Mouse (Mus musculus): ENCODE results near the gene Hist2h3b.
"Not testable (repeated sequence)": the region's sequence is repeated elsewhere in the genome, so short reads cannot be mapped to it uniquely, and the experiment has no call there.

Gene Hist2h3b

DNA sequence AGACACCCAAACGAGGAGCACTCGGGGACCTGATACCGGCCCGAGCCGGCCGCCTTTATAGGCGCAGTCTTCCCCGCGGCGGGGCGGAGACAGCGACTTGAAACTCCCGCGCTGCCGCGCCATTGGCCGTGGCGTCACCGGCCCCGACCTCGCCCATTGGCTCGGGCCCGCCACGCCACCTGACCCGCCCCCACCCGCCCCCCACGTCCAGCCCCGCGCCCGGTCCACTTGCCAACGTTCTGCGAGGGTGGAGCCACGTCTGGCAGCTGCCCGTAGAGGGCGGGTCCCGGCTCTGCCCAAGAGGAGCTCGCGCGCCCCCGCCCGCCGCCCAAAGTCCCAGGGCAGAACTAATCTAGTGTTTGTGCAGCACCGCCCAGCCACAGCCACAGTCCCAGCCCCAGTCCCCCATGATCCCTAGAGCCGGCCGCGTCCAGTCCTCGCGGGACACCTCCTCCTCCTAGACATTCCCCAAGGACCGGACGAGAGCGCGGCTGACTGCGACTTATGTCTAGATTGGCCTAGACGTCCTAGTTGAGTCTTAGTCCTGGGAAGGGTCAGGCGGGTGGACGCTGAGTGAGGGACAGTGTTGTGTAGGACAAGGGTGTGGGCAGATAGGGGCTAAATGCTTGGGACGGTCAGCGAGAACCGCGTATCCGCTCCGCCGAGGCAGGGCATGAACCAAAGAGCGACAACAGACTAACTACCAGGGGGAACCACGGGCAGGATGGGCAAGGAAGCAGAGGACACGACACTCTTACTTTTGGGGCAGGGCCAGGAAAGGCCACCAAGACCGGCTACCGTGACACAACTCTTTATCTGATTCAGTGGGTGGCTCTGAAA is 29.3 kb upstream of the Hist2h3b start, which contains the start of gene Hist2h3c2:
Gene Hist2h3c2 (minus strand): TSS at position 174 of the 840 bp plus-strand sequence.
- not testable (repeated sequence) for DNase-seq (ENCODE audit: low read depth in 1 of 2, low spot score in 2 of 2)

DNA sequence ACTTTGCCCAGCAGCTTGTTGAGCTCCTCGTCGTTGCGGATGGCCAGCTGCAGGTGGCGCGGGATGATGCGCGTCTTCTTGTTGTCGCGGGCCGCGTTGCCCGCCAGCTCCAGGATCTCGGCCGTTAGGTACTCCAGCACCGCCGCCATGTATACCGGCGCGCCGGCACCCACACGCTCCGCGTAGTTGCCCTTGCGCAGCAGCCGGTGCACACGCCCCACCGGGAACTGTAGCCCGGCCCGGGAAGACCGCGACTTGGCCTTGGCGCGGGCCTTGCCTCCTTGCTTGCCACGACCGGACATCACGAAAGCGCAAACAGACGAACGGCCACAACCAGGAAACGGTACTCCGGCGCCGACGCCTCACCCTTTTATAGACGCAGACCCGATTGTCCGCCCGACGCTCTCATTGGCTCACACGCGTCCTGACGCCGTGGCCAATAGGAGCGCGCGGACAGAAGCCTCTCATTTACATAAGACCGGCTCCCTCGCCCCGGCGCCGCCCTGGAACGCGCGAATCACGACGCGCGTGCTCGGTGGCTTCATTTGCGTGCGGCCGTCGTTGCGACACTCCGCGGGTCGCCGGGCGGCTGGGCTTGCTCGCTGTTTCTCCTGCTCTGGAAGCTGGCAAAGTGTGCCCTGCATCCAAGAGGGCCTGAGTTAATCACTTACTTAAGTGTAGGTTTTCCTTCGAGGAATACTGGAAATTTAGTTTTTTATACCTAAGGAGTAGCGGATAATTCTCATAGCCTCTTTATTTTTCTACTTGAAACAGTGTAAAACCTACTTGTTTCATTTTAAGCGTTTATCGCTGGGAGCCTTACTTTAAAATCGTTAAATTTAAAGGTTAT is 28.3 kb upstream of the Hist2h3b start, which contains the start of gene Hist2h2aa2:
Gene Hist2h2aa2 (minus strand): TSS at position 328 of the 850 bp plus-strand sequence.
- peak; percentile 94 to 96 for DNase-seq (ENCODE audit: low read depth in 1 of 2, low spot score in 2 of 2)

DNA sequence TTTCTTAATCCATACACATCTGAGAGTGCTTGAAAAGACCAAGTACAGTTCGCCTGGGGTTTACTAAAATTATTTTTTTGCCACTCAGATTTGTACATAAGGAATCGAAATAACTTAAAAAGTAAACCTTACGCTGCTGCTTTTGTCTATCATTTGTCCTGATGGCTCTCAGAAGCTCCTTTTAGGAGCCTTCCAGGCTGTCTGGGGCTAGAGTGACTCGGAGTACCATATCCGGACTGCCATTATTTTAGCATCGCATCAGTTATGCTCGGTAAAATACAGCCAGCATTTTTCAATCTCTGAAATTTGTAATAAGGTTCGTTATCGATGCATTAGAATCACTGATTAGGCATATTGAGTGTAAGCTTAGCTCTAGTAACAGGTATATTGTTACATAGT is 27.7 kb upstream of the Hist2h3b start:
- no peak for DNase-seq (ENCODE audit: low read depth in 1 of 2, low spot score in 2 of 2)

DNA sequence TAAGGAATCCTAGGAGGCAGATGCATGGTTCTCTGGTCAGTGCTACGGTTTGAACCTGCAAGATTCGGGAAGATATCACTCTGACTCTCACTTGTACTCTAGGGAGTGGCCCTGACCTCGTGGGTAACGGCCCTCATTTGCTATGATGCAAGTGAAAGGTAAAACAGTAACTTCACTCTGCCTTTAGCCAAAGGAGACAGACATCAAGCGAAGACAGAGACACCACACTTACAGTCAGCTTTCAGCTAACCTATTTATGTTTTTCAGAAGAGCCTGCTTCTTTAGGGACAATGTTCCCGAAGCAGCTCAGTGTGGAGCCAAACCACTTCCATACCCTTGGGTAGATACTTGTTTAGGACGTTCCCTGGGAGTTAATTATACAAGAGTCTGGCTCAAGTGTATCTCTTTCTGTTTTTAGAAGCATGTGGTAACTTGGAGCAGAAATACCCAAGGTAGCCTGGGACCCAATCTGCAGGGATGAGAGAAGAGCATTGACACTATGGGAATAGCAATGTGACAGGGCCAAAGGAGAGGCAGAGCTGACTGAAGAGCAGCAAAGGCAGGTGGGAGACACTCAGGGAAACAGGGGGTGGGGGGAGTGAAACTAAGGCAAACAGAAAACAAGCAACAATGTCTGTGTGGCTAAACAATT is 24.4 kb upstream of the Hist2h3b start:
- DNase-seq (ENCODE audit: low read depth in 1 of 2, low spot score in 2 of 2), result no peak

DNA sequence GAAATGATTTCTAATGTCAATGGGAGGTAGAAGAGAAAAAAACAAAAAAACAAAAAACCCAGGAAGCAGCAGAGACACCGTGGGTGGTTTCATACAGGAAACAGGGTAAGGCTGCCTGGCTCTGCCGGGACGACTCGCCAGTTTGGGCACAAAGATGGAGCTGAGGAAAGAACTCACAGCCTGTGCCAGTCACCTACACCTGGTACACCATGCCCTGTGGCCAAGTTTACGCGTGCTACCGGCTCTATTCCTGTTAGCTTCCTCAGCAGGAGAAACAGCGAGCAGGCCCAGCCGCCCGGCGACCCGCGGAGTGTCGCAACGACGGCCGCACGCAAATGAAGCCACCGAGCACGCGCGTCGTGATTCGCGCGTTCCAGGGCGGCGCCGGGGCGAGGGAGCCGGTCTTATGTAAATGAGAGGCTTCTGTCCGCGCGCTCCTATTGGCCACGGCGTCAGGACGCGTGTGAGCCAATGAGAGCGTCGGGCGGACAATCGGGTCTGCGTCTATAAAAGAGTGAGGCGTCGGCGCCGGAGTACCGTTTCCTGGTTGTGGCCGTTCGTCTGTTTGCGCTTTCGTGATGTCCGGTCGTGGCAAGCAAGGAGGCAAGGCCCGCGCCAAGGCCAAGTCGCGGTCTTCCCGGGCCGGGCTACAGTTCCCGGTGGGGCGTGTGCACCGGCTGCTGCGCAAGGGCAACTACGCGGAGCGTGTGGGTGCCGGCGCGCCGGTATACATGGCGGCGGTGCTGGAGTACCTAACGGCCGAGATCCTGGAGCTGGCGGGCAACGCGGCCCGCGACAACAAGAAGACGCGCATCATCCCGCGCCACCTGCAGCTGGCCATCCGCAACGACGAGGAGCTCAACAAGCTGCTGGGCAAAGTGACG is 23.2 kb upstream of the Hist2h3b start, which contains the start of gene Hist2h2aa1:
Gene Hist2h2aa1 (plus strand): TSS at position 495 of the 884 bp plus-strand sequence.
- peak; percentile 75 to 87 for DNase-seq (ENCODE audit: low read depth in 1 of 2, low spot score in 2 of 2)

DNA sequence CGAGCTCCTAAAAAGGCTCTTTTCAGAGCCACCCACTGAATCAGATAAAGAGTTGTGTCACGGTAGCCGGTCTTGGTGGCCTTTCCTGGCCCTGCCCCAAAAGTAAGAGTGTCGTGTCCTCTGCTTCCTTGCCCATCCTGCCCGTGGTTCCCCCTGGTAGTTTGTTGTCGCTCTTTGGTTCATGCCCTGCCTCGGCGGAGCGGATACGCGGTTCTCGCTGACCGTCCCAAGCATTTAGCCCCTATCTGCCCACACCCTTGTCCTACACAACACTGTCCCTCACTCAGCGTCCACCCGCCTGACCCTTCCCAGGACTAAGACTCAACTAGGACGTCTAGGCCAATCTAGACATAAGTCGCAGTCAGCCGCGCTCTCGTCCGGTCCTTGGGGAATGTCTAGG is 22.4 kb upstream of the Hist2h3b start:
- not testable (repeated sequence) for DNase-seq (ENCODE audit: low read depth in 1 of 2, low spot score in 2 of 2)

DNA sequence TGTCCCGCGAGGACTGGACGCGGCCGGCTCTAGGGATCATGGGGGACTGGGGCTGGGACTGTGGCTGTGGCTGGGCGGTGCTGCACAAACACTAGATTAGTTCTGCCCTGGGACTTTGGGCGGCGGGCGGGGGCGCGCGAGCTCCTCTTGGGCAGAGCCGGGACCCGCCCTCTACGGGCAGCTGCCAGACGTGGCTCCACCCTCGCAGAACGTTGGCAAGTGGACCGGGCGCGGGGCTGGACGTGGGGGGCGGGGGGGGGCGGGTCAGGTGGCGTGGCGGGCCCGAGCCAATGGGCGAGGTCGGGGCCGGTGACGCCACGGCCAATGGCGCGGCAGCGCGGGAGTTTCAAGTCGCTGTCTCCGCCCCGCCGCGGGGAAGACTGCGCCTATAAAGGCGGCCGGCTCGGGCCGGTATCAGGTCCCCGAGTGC is 22.0 kb upstream of the Hist2h3b start, which contains the start of gene Hist2h3c1:
Gene Hist2h3c1 (plus strand): TSS at position 259 of the 430 bp plus-strand sequence.
- DNase-seq (ENCODE audit: low read depth in 1 of 2, low spot score in 2 of 2), result not testable (repeated sequence)

DNA sequence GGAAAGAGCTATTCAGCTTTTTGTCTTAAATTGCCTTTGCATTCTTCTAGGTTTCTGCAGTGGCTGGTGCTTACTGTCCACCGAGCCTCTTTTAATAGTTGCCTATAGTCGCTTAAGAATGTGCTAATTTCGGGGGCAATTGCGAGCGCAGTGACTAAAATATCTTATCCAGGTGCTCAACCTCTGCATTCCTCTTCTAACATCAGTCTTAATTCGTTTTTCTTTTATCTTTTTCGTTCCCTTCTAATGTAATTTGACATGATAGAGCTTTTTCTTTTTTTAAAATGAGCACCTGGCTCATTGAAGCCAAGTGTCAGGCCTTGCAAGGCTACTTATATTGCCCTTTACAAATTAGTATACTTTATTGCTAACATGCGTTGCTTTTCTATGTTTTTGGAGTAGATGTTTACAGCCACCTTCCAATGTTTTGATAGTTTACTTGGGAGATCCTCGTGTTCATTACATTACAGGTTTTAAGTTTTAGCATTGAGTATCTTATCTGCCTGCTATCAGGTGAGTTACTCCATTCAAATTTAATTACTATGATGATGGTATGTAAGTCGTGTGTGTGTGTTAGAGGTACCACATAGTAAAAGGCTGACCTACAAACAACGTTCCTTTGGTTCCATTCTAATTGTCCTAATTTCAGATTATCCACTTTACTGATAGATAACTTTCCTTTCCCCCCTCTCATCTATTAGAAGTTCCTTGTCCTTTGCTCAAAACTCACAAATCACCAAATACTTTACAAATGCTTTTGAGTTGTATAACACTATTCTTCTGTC is 20.9 kb upstream of the Hist2h3b start:
- no peak for DNase-seq (ENCODE audit: low read depth in 1 of 2, low spot score in 2 of 2)

DNA sequence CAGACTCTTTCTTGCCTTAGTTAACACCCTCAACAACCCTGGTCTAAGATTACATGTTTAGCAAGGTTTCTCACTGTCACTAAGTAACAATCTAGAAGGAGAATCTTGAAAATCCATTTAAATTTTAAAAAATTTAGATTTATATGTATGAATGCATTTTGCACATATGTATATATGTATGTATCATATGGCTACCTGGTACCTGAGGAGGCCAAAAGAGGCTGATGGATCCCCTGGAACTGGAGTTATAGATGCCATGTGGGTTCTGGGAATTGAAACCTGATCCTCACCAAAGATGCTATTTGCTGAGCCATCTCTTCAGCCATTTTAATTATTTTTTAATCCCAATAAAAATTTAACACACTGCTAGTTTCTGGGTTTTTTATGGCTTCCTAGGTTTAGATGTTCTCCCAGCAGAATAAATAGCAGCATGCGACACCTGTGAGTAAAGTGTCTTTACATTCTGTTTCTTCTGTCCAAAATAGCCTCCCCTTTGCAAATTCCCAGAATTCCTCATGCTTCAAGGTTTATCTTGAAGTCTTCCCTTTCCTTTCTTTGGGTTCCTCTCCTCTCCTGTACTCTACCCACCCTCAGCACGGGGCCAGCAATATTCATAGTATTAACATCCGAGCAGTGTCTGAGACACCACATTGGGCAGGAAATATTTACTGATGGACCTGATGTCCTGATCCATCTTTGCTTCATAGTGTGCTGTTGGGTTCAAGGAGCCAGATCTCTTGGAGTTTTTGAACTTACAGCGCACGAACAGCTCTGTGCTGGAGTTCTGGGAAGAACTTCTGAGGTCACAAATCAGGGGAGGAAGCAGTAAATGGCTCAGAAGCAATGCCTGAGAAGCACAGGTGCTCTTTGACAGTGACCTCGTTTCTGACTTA is 20.1 kb upstream of the Hist2h3b start:
- DNase-seq (ENCODE audit: low read depth in 1 of 2, low spot score in 2 of 2), result no peak

DNA sequence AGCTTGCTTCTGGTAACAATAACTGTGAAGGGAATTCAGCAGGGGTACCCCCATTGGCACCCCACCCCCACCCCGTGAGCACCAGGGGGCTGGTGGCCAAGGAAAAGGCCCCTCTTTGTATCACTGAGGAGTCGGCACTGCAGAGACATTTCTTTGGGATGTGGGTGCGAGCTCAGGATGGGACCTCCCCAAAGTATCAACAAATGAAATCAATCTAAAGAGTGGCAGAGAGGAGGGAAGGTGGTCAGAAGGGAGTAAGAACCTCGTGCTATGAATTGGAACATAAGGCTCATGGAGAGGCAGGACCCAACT is 19.5 kb upstream of the Hist2h3b start:
- no peak for DNase-seq (ENCODE audit: low read depth in 1 of 2, low spot score in 2 of 2)

DNA sequence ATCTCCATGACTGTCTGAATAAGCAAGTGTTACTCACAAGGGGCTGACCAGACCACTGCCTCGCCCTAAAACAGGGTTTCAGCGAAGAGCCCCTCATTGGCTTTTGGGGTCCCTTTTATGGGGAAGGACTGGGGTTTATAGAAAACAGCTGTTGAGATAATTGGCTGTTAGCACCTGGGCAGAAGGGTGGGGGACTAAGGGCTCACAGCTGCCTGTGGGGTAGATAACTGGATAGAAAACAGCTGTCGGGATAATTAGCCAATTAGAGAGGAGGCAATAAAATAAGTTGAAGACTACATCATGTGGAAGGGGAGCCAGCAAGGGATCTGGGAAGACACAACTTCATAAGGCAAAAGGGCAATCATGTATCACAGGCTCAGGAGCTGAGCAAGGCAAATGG is 17.6 kb upstream of the Hist2h3b start:
- DNase-seq (ENCODE audit: low read depth in 1 of 2, low spot score in 2 of 2), result no peak

DNA sequence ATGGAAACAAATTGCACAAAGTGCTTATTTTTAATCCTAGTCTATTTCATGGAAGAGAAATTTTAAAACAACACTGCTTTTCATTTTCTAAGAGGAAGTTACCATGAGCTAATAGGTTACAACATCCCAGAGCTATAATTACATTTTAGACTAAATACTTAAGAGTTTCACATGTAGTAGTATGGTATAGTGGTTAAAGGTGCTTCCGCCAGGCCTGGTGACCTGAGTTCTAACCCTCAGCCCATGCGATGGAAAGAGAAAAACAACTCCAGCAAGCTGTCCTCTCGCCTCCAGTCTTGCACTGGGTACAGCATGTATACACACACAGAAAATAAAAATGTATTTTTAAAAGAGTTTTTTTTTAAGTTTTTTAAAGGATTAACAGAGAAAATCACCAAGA is 16.7 kb upstream of the Hist2h3b start:
- DNase-seq (ENCODE audit: low read depth in 1 of 2, low spot score in 2 of 2), result no peak

DNA sequence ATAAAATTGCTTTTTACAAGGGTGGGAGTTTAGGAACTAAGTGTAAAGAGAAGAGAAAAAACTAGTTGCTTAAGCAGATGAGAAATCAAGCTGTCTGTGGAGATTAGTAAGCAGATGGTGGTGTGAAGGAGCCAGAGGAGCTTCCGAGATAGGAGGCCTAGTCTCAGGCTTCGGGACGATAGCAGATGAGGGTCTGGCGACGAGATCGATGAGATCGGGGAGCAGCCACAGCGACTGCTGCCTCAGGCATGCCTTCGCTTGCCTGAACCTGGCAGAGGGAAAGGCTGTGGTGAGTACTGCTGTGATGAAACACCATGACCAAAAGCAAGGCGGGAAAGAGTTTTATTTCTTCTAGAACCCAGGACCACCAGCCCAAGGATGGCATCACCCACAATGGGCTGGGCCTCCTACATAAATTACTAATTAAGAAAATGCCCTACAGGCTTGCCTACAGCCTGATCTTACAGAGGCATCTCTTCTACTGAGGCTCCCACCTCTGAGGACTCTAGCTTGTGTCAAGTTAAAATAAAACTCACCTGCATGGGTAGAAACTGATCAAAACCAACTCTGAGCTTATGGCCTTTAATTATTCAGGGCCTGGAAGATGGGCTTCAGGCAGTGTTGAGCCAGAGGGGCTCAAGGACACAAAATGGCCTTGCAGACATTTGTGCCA is 13.6 kb upstream of the Hist2h3b start:
- no peak for DNase-seq (ENCODE audit: low read depth in 1 of 2, low spot score in 2 of 2)

DNA sequence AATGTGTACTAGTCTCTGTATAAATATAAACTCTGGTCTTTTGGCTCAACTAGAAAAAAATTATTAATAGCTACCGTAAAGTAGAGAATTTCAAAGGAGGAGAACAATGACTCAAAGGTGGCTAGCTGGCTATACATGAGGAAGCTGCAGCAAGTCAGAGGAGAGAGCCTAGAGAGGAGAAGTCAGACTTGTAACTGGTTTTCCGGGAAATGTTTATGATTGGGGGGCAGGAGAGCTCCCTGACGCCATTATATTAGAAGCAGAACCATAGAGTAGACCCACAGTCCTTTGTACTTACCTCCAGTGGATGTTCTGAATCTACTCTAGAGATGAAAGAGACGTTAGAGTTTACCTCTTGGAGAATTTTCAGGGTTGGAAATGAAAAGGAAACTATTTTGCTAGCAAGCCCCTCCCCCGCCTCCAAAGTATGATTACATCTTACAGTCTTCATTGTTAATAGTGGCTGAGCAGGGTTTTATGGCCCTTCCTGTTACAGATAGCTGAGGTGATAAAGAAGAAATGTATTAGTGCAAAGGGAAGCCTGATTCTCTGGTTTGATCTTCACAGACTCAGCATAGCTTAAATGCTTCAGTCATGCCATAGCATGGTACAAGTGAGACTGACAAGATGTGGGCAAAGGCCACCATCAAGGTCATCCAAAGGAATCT is 12.4 kb upstream of the Hist2h3b start:
- DNase-seq (ENCODE audit: low read depth in 1 of 2, low spot score in 2 of 2), result no peak

DNA sequence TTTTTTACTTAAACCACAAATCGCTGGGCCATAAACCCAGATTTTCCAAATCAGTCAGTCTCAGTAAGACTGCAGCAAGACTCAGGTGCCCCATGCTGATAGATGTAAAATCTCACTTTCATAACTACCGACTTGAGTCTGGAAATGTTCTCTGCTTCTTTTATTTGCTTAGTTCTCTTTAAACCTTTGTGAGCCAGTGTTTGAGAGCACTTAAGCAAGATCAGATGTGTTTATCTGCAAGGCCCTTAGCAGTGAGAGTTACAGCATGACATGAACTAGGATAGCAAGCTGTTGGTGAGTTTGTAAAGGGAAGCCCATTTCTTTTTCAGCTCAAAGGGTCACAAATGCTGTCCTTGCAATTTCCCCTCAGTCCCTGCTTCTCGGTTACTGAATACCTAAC is 11.3 kb upstream of the Hist2h3b start:
- DNase-seq (ENCODE audit: low read depth in 1 of 2, low spot score in 2 of 2), result no peak

DNA sequence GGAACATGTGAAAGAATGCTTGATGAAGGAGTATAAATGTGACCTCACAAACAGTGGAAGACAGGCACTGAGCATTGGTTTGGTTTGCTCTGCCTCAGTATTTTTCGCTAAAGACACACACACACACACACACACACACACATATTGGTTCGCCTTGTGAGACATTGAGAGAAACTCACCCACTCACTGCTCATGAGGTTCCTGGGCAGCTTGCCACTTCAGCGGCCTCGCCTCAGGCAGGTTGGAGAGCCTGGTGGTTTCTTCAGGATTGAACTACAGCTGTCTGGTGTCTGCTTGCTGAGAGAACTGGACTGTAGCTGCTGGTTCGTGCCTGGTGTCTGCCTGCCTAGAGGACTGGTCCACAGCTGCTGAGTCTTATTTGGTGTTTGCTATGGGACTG is 8.2 kb upstream of the Hist2h3b start:
- DNase-seq (ENCODE audit: low read depth in 1 of 2, low spot score in 2 of 2), result no peak

DNA sequence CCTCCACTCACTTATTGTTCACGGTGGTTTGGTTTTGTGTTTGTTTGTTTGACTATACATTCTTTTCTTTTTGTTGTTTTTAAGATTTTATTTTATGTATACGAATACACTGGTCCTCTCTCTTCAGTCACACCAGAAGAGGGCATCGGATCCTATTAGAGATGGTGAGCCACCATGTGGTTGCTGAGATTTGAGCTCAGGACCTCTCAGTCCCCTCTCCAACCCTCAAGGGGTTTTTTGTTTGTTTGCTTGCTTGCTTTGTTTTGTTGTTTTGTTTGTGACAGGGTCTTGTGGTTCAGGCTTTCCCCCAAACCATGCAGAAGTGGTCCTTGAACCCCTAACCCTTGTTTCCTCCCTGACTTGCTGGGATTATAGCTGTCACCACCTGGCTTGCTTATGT is 6.8 kb upstream of the Hist2h3b start:
- DNase-seq (ENCODE audit: low read depth in 1 of 2, low spot score in 2 of 2), result no peak

Measured in monocyte, adult 2 months (primary cell).